Mouse (Mus musculus) lung, adult 2 months (tissue): ENCODE data around the gene Slc45a2.

Experiments used
- CTCF ChIP-seq: fragments of 200-500 bp; IDR thresholded peaks from 2 replicates; pipeline ENCODE4 v1.5.1; 2011; ENCODE audit warnings: mild to moderate bottlenecking, low read length, control low read depth; ENCODE audit not compliant: insufficient read depth
- POLR2A ChIP-seq: fragments of 200-500 bp; IDR thresholded peaks from 2 replicates; pipeline ENCODE4 v1.6.1; 2011; ENCODE audit warnings: low read depth, mild to moderate bottlenecking, control low read depth, low read length, borderline replicate concordance; ENCODE audit errors: extremely low read depth

DNA sequence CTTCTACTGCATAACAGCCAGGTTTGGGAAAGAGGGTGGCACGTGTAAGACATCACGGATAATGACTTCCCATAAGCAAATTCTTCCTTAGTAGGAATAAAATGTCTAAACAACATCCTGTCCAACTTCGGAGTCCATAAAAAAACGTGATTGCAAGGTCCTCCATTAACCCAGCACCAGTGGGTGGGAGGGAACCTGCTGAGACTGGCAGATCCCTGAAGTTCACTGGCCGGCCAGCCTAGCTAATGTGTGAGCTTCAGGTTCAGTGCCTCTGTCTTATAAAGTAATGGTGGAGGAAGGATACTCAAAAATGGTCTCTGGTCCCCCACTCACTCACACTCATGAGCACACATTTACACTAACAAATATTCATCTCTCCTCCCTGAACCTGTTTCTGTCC lies 45.4 kb upstream of the Slc45a2 start:
- TF ChIP-seq CTCF (no peak), POLR2A (no peak)
